Mouse (Mus musculus) megakaryocyte, adult 5-6 weeks (primary cell): ENCODE measurements around the gene Dpp10. TPM values are rescaled to one million over a fixed set of nuclear protein-coding genes. Genes with fewer than 3 reads are reported as not detected.

ENCODE experiments used
- ATAC-seq: 2 replicates; pipeline ENCODE4 v1.8.0; 2016; ENCODE audit warnings: mild to moderate bottlenecking, inconsistent platforms; ENCODE audit not compliant: poor library complexity, severe bottlenecking
- total RNA-seq, 2 experiments: library from RNA; stranded (forward) in 1 of 2; stranded (reverse) in 1 of 2; fragments of 153-499, 151-499 nt in 1 of 2; fragments of 221-1000, 200-1000 nt in 1 of 2; gene quantifications; 2 replicates each; pipeline versions ENCODE4 v1.2.3 to v1.2.4; 2015 to 2017

Gene Dpp10
- total RNA-seq, 2 experiments from 2014 or later, result not detected

DNA sequence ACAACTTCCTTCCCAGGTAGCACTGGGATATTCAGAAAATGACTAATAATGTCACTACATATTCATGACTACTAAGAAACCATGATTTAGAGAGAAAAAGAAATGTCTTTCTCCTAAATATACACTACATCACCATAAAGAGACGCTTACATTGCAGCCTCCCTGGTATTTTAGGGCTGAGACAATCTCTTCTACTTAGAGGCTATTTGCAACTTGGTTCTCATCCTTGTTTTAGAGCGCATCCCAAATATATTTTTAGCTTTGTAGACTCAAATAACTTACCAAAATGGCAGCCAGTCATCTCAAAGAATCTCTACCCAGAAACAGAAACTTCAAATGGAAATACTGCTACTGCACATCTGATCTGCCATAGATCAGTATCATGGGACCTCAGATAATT, 121.5 kb downstream of the Dpp10 start:
- ATAC-seq, result no peak

DNA sequence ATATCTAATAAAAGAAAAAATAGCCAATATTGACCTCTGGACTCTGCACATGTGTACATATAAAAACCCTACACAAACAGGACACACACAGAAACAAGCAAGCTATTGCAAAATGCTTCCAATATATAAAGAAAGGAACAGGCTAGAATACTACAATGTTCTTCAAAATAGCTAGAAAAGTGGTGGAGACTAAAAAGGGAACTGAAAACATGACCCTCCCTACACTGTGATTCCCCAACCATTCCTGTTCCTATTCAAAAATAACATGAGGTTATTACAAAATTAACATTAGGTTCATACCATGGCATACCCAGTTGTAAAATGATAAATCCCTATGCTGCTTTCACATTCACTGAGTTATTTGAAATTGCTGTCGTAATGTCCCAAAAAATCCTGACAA, 125.8 kb downstream of the Dpp10 start:
- ATAC-seq, result peak; percentile 92

DNA sequence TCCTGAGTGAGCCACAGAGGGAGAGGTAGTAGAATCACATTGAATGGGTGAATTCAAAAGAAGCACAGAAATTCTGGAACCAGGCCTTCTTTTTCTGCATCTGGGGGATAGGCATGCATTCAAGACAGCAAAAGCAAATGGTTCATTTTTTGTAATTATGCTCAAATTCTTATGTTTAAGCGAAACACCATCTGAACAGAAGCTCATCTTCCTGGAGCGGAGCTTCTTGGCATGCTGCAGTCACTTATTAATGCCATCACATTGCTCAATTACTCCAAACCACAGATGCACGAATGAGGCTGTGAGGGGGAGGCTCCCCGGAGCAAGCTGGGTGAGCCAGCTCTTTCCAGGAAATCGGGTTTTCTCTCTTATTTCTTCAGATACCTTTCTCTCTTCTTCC, 142.7 kb downstream of the Dpp10 start:
- no peak for ATAC-seq

DNA sequence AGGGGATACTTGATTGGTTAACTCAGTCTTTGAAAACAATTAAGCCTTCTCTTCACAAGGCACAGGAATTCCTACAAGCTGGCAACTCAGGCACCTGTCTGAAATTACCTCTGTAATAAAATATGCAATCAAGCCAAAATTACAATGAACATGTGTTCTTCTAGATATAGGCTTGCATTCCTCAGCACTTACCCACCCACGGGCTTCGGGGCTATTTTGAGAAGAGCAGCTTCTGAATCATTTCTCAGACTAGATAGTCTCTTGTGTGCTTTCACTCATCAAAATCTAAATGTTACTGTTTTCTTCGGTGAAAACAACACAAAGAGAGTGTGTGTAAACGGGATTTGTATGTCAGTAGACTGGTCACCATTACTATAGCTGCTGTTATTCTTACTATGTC, 144.1 kb downstream of the Dpp10 start:
- no peak for ATAC-seq

DNA sequence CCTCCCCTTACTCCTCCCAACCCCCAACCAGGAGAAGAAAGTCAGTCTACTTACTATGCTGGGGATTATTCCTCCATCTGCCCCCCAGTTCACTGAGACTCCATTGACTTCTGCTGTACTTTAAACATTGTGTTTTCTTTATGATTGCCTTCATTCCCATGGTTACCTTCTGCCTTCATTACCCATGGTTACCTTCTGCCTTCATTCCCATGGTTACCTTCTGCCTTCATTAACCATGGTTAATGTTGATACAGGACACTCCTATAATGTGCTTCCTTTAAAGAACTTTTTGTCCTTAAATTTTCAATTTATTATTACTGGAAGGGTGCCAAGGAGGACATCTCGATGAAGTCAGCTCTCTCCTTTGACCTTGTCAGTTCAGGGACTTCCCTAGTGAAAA, 158.1 kb downstream of the Dpp10 start:
- no peak for ATAC-seq

DNA sequence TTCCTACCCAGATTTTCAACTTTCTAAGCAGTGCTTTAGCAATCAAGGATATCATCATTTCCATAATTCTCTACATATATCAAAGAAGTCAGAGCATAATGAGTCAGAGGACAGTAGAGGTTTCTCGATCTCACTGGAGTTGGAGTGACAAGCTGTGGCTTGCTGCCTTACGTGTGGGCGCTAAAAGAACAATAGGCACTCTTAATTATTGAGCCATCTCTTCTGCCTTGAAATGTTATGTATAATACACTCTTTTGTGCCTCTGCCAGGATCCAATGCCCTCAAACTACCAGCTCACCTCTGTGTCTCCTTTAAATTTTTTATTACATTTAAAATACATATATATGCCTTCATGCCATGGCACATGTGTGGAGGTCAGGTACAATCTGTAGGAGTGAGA, 198.5 kb downstream of the Dpp10 start:
- no peak for ATAC-seq

DNA sequence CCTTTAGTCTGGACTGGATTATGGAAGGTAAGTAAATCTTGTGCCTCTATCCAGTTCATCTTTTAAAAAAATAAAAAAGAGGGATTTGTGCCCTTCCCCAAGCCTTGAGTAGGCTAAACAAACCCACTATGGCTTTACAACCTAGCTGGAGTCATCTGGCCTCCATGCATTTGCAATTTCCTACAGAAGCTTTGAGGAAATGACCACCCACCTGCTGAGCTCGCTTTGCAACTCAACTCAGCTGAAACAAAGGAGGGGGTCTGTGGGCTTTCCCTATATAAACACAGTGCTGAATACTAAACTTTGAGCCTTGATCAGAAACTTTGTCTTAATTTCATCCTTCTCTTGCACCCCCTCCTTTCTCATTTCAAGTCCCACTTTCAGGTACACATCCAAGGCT, 244.2 kb downstream of the Dpp10 start:
- no peak for ATAC-seq

DNA sequence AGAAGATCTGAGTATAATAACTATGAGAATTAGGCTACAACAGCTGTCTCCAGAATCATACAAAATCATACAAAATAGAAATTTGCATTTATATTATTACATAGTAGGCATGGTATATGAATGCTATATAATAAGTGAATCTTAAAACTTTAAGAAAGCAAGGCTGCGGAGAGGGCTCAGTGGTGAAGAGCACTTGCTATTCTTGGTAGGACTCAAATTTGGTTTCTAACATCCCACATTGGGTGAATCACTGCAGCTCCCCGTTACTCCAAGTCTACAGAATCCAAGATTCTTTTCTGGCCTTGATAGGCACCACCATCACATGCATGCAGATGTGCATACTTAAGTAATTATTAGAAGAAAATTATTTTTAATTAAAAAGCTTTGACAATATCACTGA, 279.8 kb downstream of the Dpp10 start:
- no peak for ATAC-seq

DNA sequence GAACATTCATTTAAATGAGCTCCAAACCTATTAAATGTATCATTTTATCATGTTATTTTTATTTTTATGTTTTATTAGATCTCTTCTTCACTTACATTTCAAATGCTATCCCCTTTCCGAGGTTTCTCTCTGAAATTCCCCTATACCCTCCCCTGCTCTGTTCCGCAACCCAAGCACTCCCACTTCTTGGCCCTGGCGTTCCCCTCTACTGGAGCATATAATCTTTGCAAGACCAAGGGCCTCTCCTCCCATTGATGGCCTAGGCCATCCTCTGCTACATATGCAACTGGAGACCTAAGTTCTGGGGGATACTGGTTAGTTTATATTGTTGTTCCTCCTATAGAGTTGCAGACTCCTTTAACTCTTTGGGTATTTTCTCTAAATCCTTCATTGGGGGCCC, 283.1 kb downstream of the Dpp10 start:
- no peak for ATAC-seq

DNA sequence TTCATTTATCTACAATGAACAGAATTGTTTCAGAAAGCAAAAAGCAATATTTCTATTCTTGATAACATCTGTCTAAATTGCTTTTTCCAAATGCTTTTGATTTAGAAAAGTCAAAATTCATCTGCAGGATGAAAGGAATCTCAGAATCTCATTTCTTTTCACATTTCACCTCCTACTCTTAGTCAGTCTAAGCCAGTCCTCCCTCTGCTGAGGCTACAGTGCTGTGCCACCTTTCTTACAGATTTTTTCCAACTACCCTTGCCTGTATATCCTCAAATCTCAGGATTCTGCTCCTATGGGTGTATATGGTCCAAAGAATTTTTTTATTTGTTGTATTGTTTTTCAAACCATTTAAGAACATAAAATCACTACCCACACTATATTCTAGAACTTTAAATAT, 289.3 kb downstream of the Dpp10 start:
- no peak for ATAC-seq

DNA sequence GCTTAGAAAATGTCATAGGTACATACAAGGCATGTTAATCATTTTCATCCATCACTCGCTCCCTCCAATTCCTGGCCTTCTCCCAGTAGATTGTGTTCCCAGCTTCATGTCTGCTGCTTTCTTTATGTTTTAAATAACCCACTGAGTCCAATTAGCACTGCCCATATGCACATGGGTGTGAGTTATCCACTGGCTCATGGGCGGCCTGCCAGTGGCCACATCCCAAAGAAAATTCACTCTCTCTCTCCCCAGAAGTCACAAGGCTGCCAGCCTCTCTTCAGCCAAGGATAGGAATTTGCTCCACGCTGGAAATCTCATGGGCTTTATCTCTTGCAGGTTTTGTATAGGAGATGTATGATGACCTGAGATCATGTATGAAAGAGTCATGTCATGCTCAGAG, 338.1 kb downstream of the Dpp10 start:
- no peak for ATAC-seq

DNA sequence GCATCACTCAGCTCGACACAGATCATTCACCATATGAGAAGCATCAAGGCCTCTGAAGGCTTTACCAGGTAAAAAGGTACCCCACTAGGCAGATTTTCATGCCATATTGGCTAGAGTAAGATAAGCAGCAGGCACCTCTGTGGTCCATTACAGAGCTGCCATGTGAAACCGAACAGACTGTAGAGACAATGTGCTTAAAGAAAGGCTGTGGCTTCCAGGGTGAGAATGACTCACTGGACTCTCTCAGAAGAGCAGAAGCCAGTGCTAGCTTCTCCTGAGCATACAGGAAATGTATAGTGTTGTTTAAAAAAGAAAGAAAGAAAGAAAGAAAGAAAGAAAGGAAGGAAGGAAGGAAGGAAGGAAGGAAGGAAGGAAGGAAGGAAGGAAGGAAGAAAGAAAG, 386.9 kb downstream of the Dpp10 start:
- ATAC-seq, result no peak

DNA sequence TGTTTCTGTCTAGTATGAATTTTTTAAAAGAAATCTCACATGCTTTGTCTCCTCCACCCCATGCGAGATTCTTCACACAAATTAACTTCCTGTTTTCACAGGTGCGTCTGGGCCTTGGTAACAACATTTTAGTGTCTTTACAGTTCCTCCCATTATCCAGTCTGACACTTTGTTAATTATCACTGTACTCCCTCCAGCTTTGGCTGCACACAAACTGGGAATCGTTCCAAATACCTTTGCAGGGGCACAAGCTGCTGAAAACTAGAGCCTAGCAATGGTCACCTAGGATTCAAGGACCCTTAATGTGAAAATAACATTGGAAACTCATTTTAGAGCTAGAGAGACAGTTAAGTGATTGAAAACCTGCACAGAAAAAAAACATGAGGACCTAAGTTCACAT, 388.8 kb downstream of the Dpp10 start:
- ATAC-seq, result no peak

DNA sequence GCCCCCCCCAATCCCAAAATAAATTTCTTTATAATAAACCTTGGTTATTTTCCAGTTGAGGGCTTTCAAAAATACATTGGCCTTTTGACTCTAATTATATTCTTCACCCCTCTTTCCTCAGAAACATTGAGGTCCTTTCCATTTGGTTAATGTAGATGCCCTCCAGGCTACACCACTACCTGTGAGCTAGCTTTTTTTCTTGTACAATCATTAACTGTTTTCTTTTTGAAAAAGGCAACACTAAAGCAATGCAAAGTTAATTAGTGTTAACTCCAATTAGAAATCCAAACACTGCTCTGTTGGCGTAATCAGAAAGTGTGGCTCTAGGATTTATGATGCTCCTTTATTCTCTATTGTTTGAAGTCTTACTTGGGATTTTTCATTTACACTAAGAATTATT, 407.5 kb downstream of the Dpp10 start:
- ATAC-seq, result no peak

DNA sequence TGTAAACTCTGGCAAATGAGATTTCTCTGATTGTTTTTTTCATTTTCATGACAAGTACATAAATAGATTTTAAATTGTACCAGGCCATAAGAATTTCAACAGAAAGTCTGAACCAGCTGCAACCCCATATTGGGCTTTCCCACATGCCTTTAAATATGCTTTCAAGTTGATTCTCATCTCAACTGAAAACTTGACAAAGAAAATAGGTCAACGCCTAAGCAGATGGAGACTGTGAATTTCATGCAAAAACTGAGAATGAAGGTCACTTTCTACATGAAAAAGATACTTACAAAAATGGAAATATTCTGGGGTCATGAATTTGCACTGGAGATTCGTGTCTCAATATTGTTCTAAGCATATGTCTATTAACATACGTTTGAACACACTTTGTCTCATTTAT, 417.1 kb downstream of the Dpp10 start:
- no peak for ATAC-seq

DNA sequence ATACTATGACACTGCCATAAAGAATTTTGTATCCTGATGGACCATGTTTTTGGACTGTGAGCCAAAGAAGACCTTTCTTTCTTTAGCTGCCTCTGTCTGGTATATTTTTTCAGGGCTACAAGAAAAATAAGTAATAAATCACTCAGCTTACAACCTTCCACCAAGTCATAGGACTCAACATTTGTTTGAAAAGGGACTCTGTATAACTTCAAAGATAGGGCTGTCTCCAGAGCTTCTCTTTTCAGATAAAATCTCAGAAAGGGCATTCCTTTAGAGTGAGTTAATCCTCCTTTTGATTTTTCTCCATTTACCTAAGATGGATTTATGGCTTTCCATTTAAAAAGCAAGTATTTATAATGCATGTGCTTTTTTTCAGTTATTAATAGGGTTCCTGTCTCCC, 460.5 kb downstream of the Dpp10 start:
- no peak for ATAC-seq

DNA sequence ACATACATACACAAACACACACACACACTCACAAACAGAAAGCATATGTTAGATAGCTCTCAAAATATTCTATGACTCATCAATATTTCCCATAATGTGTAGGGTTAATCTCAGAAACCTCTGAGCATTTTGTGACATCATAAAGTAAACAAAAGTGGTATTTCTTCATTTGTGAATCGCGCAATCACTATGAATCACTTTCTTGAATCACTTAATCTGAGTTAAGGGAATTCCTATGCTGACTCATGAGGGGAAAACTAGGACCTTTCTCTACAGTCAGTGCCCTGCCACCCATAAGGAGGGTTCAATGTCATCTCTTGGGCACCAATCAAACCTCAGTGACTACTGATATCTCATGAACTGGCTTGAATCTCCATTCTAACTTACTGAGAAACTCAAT, 465.2 kb downstream of the Dpp10 start:
- ATAC-seq, result no peak

DNA sequence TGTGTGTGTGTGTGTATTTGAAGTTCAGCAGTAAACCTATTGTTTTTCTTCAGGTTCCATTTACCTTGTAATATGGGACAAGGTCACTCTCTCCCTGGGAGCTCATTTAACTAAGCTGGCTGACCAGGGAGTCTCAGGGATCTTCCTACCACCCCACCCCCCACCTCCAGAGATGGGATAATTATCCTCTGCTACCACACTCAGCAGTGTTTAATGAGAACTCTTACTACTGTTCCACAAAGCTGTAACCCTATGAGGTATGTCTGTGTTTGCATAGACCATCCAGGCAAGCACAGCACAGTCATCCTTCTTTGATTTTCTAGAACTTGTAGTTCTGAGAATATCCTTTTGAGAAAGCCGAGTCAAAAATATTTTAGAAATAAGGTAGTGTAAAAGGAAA, 471.6 kb downstream of the Dpp10 start:
- no peak for ATAC-seq

DNA sequence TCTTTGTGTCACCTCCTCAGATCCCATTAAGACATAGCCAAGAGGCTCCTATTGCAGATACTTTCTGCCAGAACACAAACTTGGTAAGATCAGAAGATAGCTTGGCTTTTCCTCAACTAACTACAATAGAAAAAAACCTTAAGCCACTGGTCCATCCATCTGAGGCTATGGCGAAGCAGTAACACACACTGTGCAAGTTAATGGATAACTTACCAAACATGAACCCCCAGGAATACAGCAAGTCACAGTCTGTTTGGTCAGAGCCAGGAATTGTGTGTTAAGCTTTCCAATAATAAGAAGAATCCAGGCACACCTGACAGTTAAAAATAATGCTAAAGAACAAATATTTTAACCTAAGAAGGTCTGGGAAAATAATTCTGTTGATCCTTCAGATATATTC, 502.9 kb downstream of the Dpp10 start:
- ATAC-seq, result no peak

DNA sequence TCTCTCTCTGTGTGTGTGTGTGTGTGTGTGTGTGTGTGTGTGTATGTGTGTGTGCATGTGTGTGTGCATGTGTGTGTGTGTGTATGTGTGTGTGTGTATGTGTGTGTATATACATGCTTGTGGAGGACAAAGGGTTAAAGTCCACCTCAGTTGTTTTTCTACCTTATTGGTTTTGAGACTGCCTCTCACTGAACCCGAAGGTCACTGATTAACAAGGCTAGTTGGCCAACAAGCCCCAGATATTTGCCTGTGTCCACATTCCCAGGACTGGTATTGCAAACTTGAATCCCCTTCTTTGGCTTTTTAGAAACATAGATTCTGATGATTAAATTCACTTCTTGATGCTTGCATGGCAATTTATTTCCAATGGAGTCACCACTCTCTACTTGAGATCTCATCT, 577.6 kb downstream of the Dpp10 start:
- no peak for ATAC-seq

DNA sequence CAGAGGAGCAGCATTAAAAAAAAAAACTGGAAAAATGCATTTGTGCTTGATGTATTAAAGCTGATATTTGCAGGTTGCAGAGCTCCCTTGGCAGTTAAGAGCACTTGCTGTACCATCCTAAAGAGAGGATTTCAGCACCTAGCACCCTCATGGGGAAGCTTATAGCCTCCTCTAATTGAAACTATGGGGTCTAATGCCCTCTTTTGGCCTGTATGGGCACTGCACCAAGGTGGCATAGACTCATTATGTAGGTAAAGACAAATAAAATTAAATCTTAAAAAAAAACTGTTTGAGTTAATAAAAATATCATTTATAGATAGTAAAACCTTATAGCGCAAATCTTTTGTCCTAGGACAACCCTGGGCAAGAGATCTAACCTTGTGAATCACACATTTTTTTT, 631.2 kb downstream of the Dpp10 start:
- no peak for ATAC-seq

DNA sequence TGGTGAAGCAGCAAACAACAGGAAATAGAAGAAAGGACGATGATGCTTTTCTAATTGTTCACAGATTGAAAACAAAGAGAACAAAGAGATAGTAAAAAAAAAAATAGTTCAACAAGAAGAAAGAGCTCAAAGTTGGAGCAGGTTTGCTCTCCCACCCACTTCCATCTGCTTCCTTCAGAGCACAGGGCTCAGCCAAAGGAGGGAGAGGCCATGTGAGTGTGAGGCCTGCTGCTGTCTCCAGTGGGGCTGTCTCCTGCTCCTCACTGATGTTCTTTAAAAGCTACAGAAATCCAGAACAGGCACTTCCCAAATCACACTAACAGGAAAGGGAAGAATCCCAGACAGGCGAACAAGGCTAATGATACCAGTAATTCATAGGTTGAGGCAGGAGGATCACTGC, 694.1 kb downstream of the Dpp10 start:
- ATAC-seq, result no peak

DNA sequence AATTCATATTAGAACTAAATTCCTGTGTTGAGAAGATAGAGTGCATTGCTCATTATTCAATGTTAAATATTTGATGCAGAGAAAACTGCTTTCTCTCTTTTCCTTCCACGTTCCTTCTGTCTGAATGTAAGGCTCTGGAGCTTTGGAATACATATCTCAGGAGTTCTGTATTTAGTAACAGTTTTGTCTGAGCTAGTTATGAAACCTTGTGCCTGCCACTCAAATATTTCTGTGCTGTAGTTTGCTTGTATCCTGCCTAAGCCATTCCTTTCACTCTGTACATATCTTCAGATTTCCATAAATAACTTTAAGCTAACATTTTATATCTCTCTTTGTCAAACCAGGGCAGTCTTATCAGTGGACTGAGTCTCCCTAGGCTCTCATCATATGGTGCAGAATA, 707.5 kb downstream of the Dpp10 start:
- ATAC-seq, result no peak

DNA sequence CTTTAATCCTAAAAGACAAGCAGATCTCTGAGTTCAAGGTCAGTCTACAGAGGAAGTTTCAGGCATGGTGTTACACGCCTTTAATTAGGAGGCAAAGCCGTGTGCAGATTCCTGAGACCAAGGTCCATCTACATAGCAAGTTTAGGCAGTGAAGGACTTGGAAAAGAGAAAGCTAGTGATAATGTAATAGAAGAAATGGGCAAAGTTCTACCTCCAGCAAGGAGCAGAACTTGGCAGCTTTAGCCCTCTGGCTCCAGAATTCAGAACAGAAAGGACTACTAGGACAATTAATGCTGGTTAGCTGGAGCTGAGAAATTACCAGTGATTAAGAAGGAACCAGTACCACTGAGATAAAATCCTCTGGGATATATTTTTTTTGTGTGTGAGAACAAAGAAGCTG, 728.5 kb downstream of the Dpp10 start:
- no peak for ATAC-seq
